Mouse (Mus musculus) lung, adult 2 months (tissue): ENCODE measurements around the gene Sh3kbp1.

ENCODE experiments used
- CTCF ChIP-seq: fragments of 200-500 bp; IDR thresholded peaks from 2 replicates; pipeline ENCODE4 v1.5.1; 2011; ENCODE audit warnings: mild to moderate bottlenecking, low read length, control low read depth; ENCODE audit not compliant: insufficient read depth
- POLR2A ChIP-seq: fragments of 200-500 bp; IDR thresholded peaks from 2 replicates; pipeline ENCODE4 v1.6.1; 2011; ENCODE audit warnings: low read depth, mild to moderate bottlenecking, control low read depth, low read length, borderline replicate concordance; ENCODE audit errors: extremely low read depth

DNA sequence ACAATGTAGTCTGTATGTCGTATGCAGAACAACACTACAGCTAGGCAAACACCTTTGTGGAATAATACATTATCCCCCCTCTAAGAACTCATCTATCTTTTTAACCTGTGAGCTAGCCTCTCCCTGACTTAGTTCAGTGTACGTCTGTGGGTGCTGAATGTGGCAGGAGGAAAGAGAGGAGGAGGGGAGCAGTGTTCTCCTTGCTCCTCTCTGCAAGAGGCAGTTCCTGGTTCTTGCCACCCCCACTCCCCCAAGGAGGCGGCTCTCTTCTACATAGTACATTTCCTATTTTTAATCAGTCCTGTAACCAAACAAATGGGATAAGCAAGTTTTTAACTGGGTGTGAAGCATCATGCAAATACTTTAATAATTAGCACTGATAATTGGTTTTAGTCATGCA lies 252.4 kb downstream of the Sh3kbp1 start:
- no peak for TF ChIP-seq POLR2A
- no peak for TF ChIP-seq CTCF
